In genomic region chr9:56502543-56502971, GRCm38 (mm10) we compare ENCODE assay signal across 8 mouse cellular contexts.
DNase-seq lines count a peak whose midpoint lies in the region; ATAC-seq and TF ChIP-seq lines count a peak whose summit lies in the region.

No protein-coding gene starts in this region.

- H3K9me3 ChIP-seq in liver, embryonic 12.5 days (replicated peaks): no peaks in the 10 kb centered on the region
- H3K9me3 ChIP-seq in forebrain, embryonic 15.5 days: no peaks in the 10 kb centered on the region
- H3K9me3 ChIP-seq in neural tube, embryonic 12.5 days: no peaks in the 10 kb centered on the region

- no peaks in the 10 kb centered on the region for H3K36me3 ChIP-seq in liver, adult 2 months (ENCODE audit: control insufficient read depth, insufficient read depth, low read length)
- H3K36me3 ChIP-seq in liver, embryonic 12.5 days: no peaks in the 10 kb centered on the region
- no peaks in the 10 kb centered on the region for H3K36me3 ChIP-seq in forebrain, embryonic 15.5 days
- H3K36me3 ChIP-seq in neural tube, embryonic 12.5 days: no peaks in the 10 kb centered on the region
- H3K36me3 ChIP-seq in thymus, adult 2 months (ENCODE audit: control insufficient read depth, insufficient read depth, low read length): no peaks in the 10 kb centered on the region

- no peak for TF ChIP-seq CTCF in liver, adult 2 months (IDR thresholded peaks at IDR 0.05; ENCODE audit: low read depth, low read length)
- TF ChIP-seq CTCF in thymus, adult 2 months (IDR thresholded peaks at IDR 0.05; ENCODE audit: borderline replicate concordance, control insufficient read depth, extremely low read depth, insufficient read depth, low read length, poor library complexity): no peak

- H3K4me1 ChIP-seq in liver, adult 2 months (ENCODE audit: control insufficient read depth, insufficient read depth, low read length): peaks cover 11% of the 10 kb centered on the region
- H3K4me1 ChIP-seq in liver, embryonic 12.5 days: peaks cover 35% of the 10 kb centered on the region
- peaks cover 43% of the 10 kb centered on the region for H3K4me1 ChIP-seq in forebrain, embryonic 15.5 days
- H3K4me1 ChIP-seq in neural tube, embryonic 12.5 days: peaks cover 18% of the 10 kb centered on the region
- peaks cover 14% of the 10 kb centered on the region for H3K4me1 ChIP-seq in thymus, adult 2 months (replicated peaks; ENCODE audit: control insufficient read depth, insufficient read depth, low read length)

- intact Hi-C loops in heart, postnatal 36 days (cut with DNase I): no loop called here

- H3K4me2 ChIP-seq in liver, embryonic 12.5 days: no peak overlapping the region
- H3K4me2 ChIP-seq in forebrain, embryonic 15.5 days (replicated peaks): 0 out of 2 replicates have a peak overlapping the region, but pooled peaks have one; percentile 3
- peak overlapping the region; percentile 12; the same call in 1 of the 2 replicates for H3K4me2 ChIP-seq in neural tube, embryonic 12.5 days (replicated peaks)

- DNase-seq in liver, adult 2 months (ENCODE audit: extremely low read depth, low read depth, low spot score): no peak
- DNase-seq in heart, postnatal 36 days: peak; percentile 26 to 60
- no peak for DNase-seq in adrenal gland, postnatal 36 days
- DNase-seq in lung, adult 18-20 months: no peak
- no peak for DNase-seq in thymus, adult 2 months

- H3K79me2 ChIP-seq in liver, adult 2 months (ENCODE audit: control insufficient read depth, insufficient read depth, low read length): no peaks in the 10 kb centered on the region

- H3K4me3 ChIP-seq in liver, adult 2 months (ENCODE audit: insufficient read depth, low read depth, low read length): no peak overlapping the region
- no peak overlapping the region for H3K4me3 ChIP-seq in liver, embryonic 12.5 days
- no peak overlapping the region for H3K4me3 ChIP-seq in forebrain, embryonic 15.5 days
- H3K4me3 ChIP-seq in neural tube, embryonic 12.5 days: no peak overlapping the region
- no peak overlapping the region for H3K4me3 ChIP-seq in thymus, adult 2 months (ENCODE audit: control insufficient read depth, insufficient read depth, low read length)

- H3K27ac ChIP-seq in liver, adult 2 months (replicated peaks; ENCODE audit: insufficient read depth, low read depth, low read length): peak overlapping the region; percentile 62
- no peak overlapping the region for H3K27ac ChIP-seq in liver, embryonic 12.5 days
- no peak overlapping the region; the same call in 1 of the 2 replicates for H3K27ac ChIP-seq in forebrain, embryonic 15.5 days (replicated peaks)
- peak overlapping the region; percentile 34; the same call in 1 of the 2 replicates for H3K27ac ChIP-seq in neural tube, embryonic 12.5 days
- H3K27ac ChIP-seq in thymus, adult 2 months (ENCODE audit: control insufficient read depth, insufficient read depth, low read length): no peak overlapping the region

- TF ChIP-seq POLR2A in liver, adult 2 months (IDR thresholded peaks at IDR 0.05; ENCODE audit: extremely low read depth, insufficient read depth, low read length): no peak
- TF ChIP-seq POLR2A in thymus, adult 2 months (IDR thresholded peaks at IDR 0.05; ENCODE audit: control insufficient read depth, extremely low read depth, insufficient read depth, low read length, poor library complexity): no peak

- H3K27me3 ChIP-seq in liver, adult 2 months (ENCODE audit: control insufficient read depth, insufficient read depth, low read length): no peaks in the 10 kb centered on the region
- peaks cover 7% of the 10 kb centered on the region; the same call in 1 of the 2 replicates for H3K27me3 ChIP-seq in liver, embryonic 12.5 days (replicated peaks)
- no peaks in the 10 kb centered on the region for H3K27me3 ChIP-seq in forebrain, embryonic 15.5 days
- no peaks in the 10 kb centered on the region for H3K27me3 ChIP-seq in neural tube, embryonic 12.5 days (replicated peaks)
- H3K27me3 ChIP-seq in thymus, adult 2 months (ENCODE audit: control insufficient read depth, insufficient read depth, low read length): no peaks in the 10 kb centered on the region

- no peak for ATAC-seq in liver, embryonic 12.5 days
- ATAC-seq in forebrain, embryonic 15.5 days (replicated peaks): no peak
- no peak for ATAC-seq in neural tube, embryonic 12.5 days (ENCODE audit: low FRiP score, low read depth)

- 69% methylated on average over 8 of the region's 8 CpGs for WGBS in liver, adult 2 months
- 67% methylated on average over 8 of the region's 8 CpGs for WGBS in liver, embryonic 12.5 days (ENCODE audit: insufficient replicate concordance)
- WGBS in forebrain, embryonic 15.5 days: 33% methylated on average over 8 of the region's 8 CpGs
- WGBS in neural tube, embryonic 12.5 days: 56% methylated on average over 8 of the region's 8 CpGs
- WGBS in thymus, adult 2 months: 94% methylated on average over 8 of the region's 8 CpGs

- no peak overlapping the region for H3K9ac ChIP-seq in liver, adult 2 months (ENCODE audit: low read depth, low read length)
- H3K9ac ChIP-seq in liver, embryonic 12.5 days: no peak overlapping the region
- H3K9ac ChIP-seq in forebrain, embryonic 15.5 days (replicated peaks): no peak overlapping the region
- no peak overlapping the region for H3K9ac ChIP-seq in neural tube, embryonic 12.5 days

Comparison
In these comparisons a context has a peak if more than half of its experiments do, and no peak if none do; other contexts are left out.
1. H3K27ac ChIP-seq: peak in liver, adult 2 months (single experiment) and neural tube, embryonic 12.5 days (single experiment); none in liver, embryonic 12.5 days (single experiment), forebrain, embryonic 15.5 days (single experiment) and thymus, adult 2 months (single experiment).
2. DNase-seq: peak in heart, postnatal 36 days (2 of 2); none in liver, adult 2 months (single experiment), adrenal gland, postnatal 36 days (0 of 2), lung, adult 18-20 months (0 of 2) and thymus, adult 2 months (single experiment).